Mouse (Mus musculus) testis, adult 2 months (tissue): ENCODE data around the gene Mettl17.

Experiments
- CTCF ChIP-seq: fragments of 200-500 bp; IDR thresholded peaks from 2 replicates; pipeline ENCODE4 v1.5.1; 2012; ENCODE audit warnings: low read depth, mild to moderate bottlenecking, inconsistent platforms, low read length, moderate library complexity; ENCODE audit not compliant: control insufficient read depth, insufficient read depth, insufficient replicate concordance
- POLR2A ChIP-seq: fragments of 200-500 bp; IDR thresholded peaks from 2 replicates; pipeline ENCODE4 v1.6.1; 2012; ENCODE audit warnings: low read depth, mild to moderate bottlenecking, inconsistent platforms, low read length, moderate library complexity; ENCODE audit not compliant: control insufficient read depth

- TF ChIP-seq CTCF = no peak
- no peak for TF ChIP-seq POLR2A
Measured at GRCm38 (mm10) chr14:51913960-51914762, 29.5 kb downstream of the Mettl17 start, which contains the start of gene Ndrg2.
